In genomic region chr19:9991304-9991703, GRCm38 (mm10) we compare ENCODE assay signal across 8 mouse cellular contexts. TPM values are rescaled to one million over a fixed set of nuclear protein-coding genes. Genes with fewer than 3 reads are reported as not detected.
DNase-seq lines count a peak whose midpoint lies in the region; ATAC-seq lines count a peak whose summit lies in the region.

No protein-coding gene starts in this region.

- no peak overlapping the region for H3K4me2 ChIP-seq in midbrain, embryonic 16.5 days (ENCODE audit: low read length)
- H3K4me2 ChIP-seq in kidney, embryonic 15.5 days: no peak overlapping the region
- no peak overlapping the region; the same call in 1 of the 2 replicates for H3K4me2 ChIP-seq in liver, embryonic 11.5 days
- H3K4me2 ChIP-seq in stomach, embryonic 16.5 days (ENCODE audit: low read depth, low read length): no peak overlapping the region

- no peak overlapping the region for H3K4me3 ChIP-seq in midbrain, embryonic 10.5 days
- no peak overlapping the region for H3K4me3 ChIP-seq in midbrain, embryonic 16.5 days (ENCODE audit: low read depth, low read length)
- H3K4me3 ChIP-seq in kidney, embryonic 15.5 days (replicated peaks): no peak overlapping the region
- H3K4me3 ChIP-seq in liver, embryonic 11.5 days (ENCODE audit: low read depth, low read length): no peak overlapping the region
- no peak overlapping the region for H3K4me3 ChIP-seq in stomach, embryonic 16.5 days (replicated peaks; ENCODE audit: low read length)

- H3K9me3 ChIP-seq in midbrain, embryonic 10.5 days (replicated peaks): no peaks in the 10 kb centered on the region
- no peaks in the 10 kb centered on the region for H3K9me3 ChIP-seq in midbrain, embryonic 16.5 days (replicated peaks; ENCODE audit: control insufficient read depth, low read length, poor library complexity, severe bottlenecking)
- H3K9me3 ChIP-seq in kidney, embryonic 15.5 days (replicated peaks): no peaks in the 10 kb centered on the region
- H3K9me3 ChIP-seq in liver, embryonic 11.5 days (ENCODE audit: control insufficient read depth, low read length): no peaks in the 10 kb centered on the region
- no peaks in the 10 kb centered on the region for H3K9me3 ChIP-seq in stomach, embryonic 16.5 days (replicated peaks; ENCODE audit: control insufficient read depth, low read length)

- no peak overlapping the region for H3K27ac ChIP-seq in midbrain, embryonic 10.5 days (replicated peaks)
- no peak overlapping the region for H3K27ac ChIP-seq in midbrain, embryonic 16.5 days (ENCODE audit: low read length)
- 0 out of 2 replicates have a peak overlapping the region, but pooled peaks have one; percentile 11 for H3K27ac ChIP-seq in kidney, embryonic 15.5 days
- H3K27ac ChIP-seq in liver, embryonic 11.5 days (ENCODE audit: low read depth, low read length): no peak overlapping the region
- H3K27ac ChIP-seq in stomach, embryonic 16.5 days (ENCODE audit: low read length): no peak overlapping the region

- ATAC-seq in midbrain, embryonic 16.5 days: no peak
- 0 out of 2 replicates have a peak, but pooled peaks have one; percentile 17 for ATAC-seq in kidney, embryonic 15.5 days (replicated peaks; ENCODE audit: low FRiP score)
- peak; percentile 27; the same call in 1 of the 2 replicates for ATAC-seq in liver, embryonic 11.5 days (replicated peaks; ENCODE audit: low FRiP score)
- ATAC-seq in stomach, embryonic 16.5 days (ENCODE audit: insufficient read depth, low FRiP score): peak; percentile 11; the same call in 1 of the 2 replicates

- 23% methylated on average over 5 of the region's 5 CpGs for WGBS in midbrain, embryonic 10.5 days
- 20% methylated on average over 5 of the region's 5 CpGs for WGBS in midbrain, embryonic 16.5 days
- WGBS in kidney, embryonic 15.5 days: 21% methylated on average over 5 of the region's 5 CpGs
- WGBS in liver, embryonic 11.5 days: 23% methylated on average over 5 of the region's 5 CpGs
- WGBS in stomach, embryonic 16.5 days: 25% methylated on average over 5 of the region's 5 CpGs

- H3K27me3 ChIP-seq in midbrain, embryonic 10.5 days (ENCODE audit: low read depth, poor library complexity, severe bottlenecking): peaks cover 9% of the 10 kb centered on the region
- no peaks in the 10 kb centered on the region for H3K27me3 ChIP-seq in midbrain, embryonic 16.5 days (ENCODE audit: control insufficient read depth, insufficient read depth, low read depth, low read length)
- H3K27me3 ChIP-seq in kidney, embryonic 15.5 days: no peaks in the 10 kb centered on the region
- no peaks in the 10 kb centered on the region for H3K27me3 ChIP-seq in liver, embryonic 11.5 days (replicated peaks; ENCODE audit: control insufficient read depth, insufficient read depth, low read length)
- no peaks in the 10 kb centered on the region for H3K27me3 ChIP-seq in stomach, embryonic 16.5 days (ENCODE audit: control insufficient read depth, insufficient read depth, low read length)

- peaks cover 23% of the 10 kb centered on the region for H3K4me1 ChIP-seq in midbrain, embryonic 10.5 days
- H3K4me1 ChIP-seq in midbrain, embryonic 16.5 days (ENCODE audit: control insufficient read depth, insufficient read depth, low read length): no peaks in the 10 kb centered on the region; the same call in 1 of the 2 replicates
- H3K4me1 ChIP-seq in kidney, embryonic 15.5 days: peaks cover 37% of the 10 kb centered on the region
- H3K4me1 ChIP-seq in liver, embryonic 11.5 days (replicated peaks; ENCODE audit: control insufficient read depth, insufficient read depth, low read length): peaks cover 50% of the 10 kb centered on the region
- peaks cover 8% of the 10 kb centered on the region for H3K4me1 ChIP-seq in stomach, embryonic 16.5 days (ENCODE audit: control insufficient read depth, insufficient read depth, low read length)

- DNase-seq in midbrain, embryonic 10.5 days (ENCODE audit: low spot score): peak; percentile 81
- peak; percentile 60 to 81 for DNase-seq in cerebellum, postnatal 25 days
- peak; percentile 73 to 85 for DNase-seq in gastrocnemius, postnatal 36 days
- peak; percentile 83 for DNase-seq in liver, embryonic 11.5 days (ENCODE audit: low spot score)
- DNase-seq in natural killer cell, adult 2 months (ENCODE audit: low spot score in 2 of 2): peak; percentile 74 to 83

- H3K36me3 ChIP-seq in midbrain, embryonic 10.5 days: peaks cover 2% of the 10 kb centered on the region
- H3K36me3 ChIP-seq in midbrain, embryonic 16.5 days (ENCODE audit: control insufficient read depth, insufficient read depth, low read length): no peaks in the 10 kb centered on the region
- no peaks in the 10 kb centered on the region for H3K36me3 ChIP-seq in kidney, embryonic 15.5 days
- H3K36me3 ChIP-seq in liver, embryonic 11.5 days (ENCODE audit: control insufficient read depth, insufficient read depth, low read length): no peaks in the 10 kb centered on the region; the same call in 1 of the 2 replicates
- no peaks in the 10 kb centered on the region for H3K36me3 ChIP-seq in stomach, embryonic 16.5 days (ENCODE audit: control insufficient read depth, insufficient read depth, low read length)

- H3K9ac ChIP-seq in midbrain, embryonic 16.5 days (ENCODE audit: low read depth, low read length): no peak overlapping the region
- no peak overlapping the region for H3K9ac ChIP-seq in kidney, embryonic 15.5 days
- peak overlapping the region; percentile 34; the same call in 1 of the 2 replicates for H3K9ac ChIP-seq in liver, embryonic 11.5 days (ENCODE audit: low read depth, low read length)
- H3K9ac ChIP-seq in stomach, embryonic 16.5 days (ENCODE audit: low read length): no peak overlapping the region

- intact Hi-C loops in gastrocnemius, postnatal 36 days (cut with DNase I): loop anchor here (1.0 kb wide), 1 partner anchor 75 kb away; no protein-coding TSS in a partner anchor

RNA-seq across cellular contexts. Expression of gene Best1, which starts 10.1 kb away (rescaled TPM):
- polyA plus RNA-seq in midbrain, embryonic 10.5 days (2016; fragmentation: Nextera tagmentation; extraction: Ambion mirVana): 1.4 and 2.0 TPM in 2 replicates
- polyA plus RNA-seq in midbrain, embryonic 16.5 days (2015; fragmentation: Nextera tagmentation; extraction: Ambion mirVana): 2.9 TPM in 2 replicates
- under 1 TPM in 1 of 2 experiments, not detected in 1; 0.15 TPM for total RNA-seq in gastrocnemius, postnatal 36 days (2021)
- polyA plus RNA-seq in kidney, embryonic 15.5 days (2015; fragmentation: Nextera tagmentation; extraction: Ambion mirVana): 1.4 and 1.7 TPM in 2 replicates
- 0.31 and 0.59 TPM in 2 replicates for polyA plus RNA-seq in liver, embryonic 11.5 days (2014; fragmentation: Nextera tagmentation; extraction: Ambion mirVana)
- 0.61 and 0.64 TPM in 2 replicates for polyA plus RNA-seq in stomach, embryonic 16.5 days (2015; fragmentation: Nextera tagmentation; extraction: Ambion mirVana)

RNA-seq across cellular contexts. Expression of gene Rab3il1, which starts 10.2 kb away (rescaled TPM):
- 34.6 and 35.6 TPM in 2 replicates for polyA plus RNA-seq in midbrain, embryonic 10.5 days (2016; fragmentation: Nextera tagmentation; extraction: Ambion mirVana)
- 21.4 and 21.8 TPM in 2 replicates for polyA plus RNA-seq in midbrain, embryonic 16.5 days (2015; fragmentation: Nextera tagmentation; extraction: Ambion mirVana)
- total RNA-seq in gastrocnemius, postnatal 36 days (2021): 1 to 10 TPM; 4.5 to 4.6 TPM
- 28.0 and 34.3 TPM in 2 replicates for polyA plus RNA-seq in kidney, embryonic 15.5 days (2015; fragmentation: Nextera tagmentation; extraction: Ambion mirVana)
- 133 and 137 TPM in 2 replicates for polyA plus RNA-seq in liver, embryonic 11.5 days (2014; fragmentation: Nextera tagmentation; extraction: Ambion mirVana)
- polyA plus RNA-seq in stomach, embryonic 16.5 days (2015; fragmentation: Nextera tagmentation; extraction: Ambion mirVana): 33.7 and 38.1 TPM in 2 replicates

RNA-seq across cellular contexts. Expression of gene Fth1, which starts 10.9 kb away (rescaled TPM):
- polyA plus RNA-seq in midbrain, embryonic 10.5 days (2016; fragmentation: Nextera tagmentation; extraction: Ambion mirVana): 1,350 and 1,398 TPM in 2 replicates
- 1,587 and 1,694 TPM in 2 replicates for polyA plus RNA-seq in midbrain, embryonic 16.5 days (2015; fragmentation: Nextera tagmentation; extraction: Ambion mirVana)
- 1,000 to 10,000 TPM; 1,946 to 2,068 TPM for total RNA-seq in gastrocnemius, postnatal 36 days (2021)
- polyA plus RNA-seq in kidney, embryonic 15.5 days (2015; fragmentation: Nextera tagmentation; extraction: Ambion mirVana): 1,594 and 1,598 TPM in 2 replicates
- polyA plus RNA-seq in liver, embryonic 11.5 days (2014; fragmentation: Nextera tagmentation; extraction: Ambion mirVana): 3,796 and 3,887 TPM in 2 replicates
- polyA plus RNA-seq in stomach, embryonic 16.5 days (2015; fragmentation: Nextera tagmentation; extraction: Ambion mirVana): 1,902 and 2,108 TPM in 2 replicates

RNA-seq across cellular contexts. Expression of gene Fads3, which starts 50.1 kb away (rescaled TPM):
- 5.5 and 5.8 TPM in 2 replicates for polyA plus RNA-seq in midbrain, embryonic 10.5 days (2016; fragmentation: Nextera tagmentation; extraction: Ambion mirVana)
- 31.6 and 38.2 TPM in 2 replicates for polyA plus RNA-seq in midbrain, embryonic 16.5 days (2015; fragmentation: Nextera tagmentation; extraction: Ambion mirVana)
- 1 to 10 TPM; 2.4 to 2.9 TPM for total RNA-seq in gastrocnemius, postnatal 36 days (2021)
- 21.5 and 22.3 TPM in 2 replicates for polyA plus RNA-seq in kidney, embryonic 15.5 days (2015; fragmentation: Nextera tagmentation; extraction: Ambion mirVana)
- polyA plus RNA-seq in liver, embryonic 11.5 days (2014; fragmentation: Nextera tagmentation; extraction: Ambion mirVana): 7.2 and 7.3 TPM in 2 replicates
- 18.9 and 22.5 TPM in 2 replicates for polyA plus RNA-seq in stomach, embryonic 16.5 days (2015; fragmentation: Nextera tagmentation; extraction: Ambion mirVana)
